Mouse (Mus musculus): ENCODE measurements around the gene Hmcn2.
A peak's percentile ranks its signal among the peaks of the same experiment; 100 is the strongest.

Hmcn2 gene

DNA sequence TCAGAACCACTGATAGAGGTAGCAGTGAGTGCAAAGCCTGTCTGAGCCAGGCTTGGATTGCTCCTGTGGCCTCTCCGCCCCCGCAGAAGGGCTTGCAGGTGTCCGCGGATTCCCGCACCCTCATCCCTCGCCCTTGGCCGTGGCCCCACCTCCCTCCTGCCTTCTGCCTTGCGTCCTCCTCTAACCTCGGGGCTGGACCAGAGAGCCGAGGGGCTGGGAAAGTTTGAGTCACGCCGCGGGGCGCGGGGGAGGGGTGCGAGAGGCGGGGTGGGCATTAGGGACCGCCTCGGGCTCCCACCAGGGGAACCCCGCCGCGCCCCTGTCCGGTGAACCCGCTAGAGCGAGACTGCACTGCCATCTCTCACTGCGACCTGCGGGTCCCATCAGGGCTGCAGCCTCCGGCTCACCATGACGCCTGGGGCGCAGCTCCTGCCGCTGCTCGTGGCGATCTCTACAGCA is at the start of gene Hmcn2:
Gene Hmcn2 (plus strand): TSS at position 409 of the 459 bp plus-strand sequence.
- DNase-seq: no peak

DNA sequence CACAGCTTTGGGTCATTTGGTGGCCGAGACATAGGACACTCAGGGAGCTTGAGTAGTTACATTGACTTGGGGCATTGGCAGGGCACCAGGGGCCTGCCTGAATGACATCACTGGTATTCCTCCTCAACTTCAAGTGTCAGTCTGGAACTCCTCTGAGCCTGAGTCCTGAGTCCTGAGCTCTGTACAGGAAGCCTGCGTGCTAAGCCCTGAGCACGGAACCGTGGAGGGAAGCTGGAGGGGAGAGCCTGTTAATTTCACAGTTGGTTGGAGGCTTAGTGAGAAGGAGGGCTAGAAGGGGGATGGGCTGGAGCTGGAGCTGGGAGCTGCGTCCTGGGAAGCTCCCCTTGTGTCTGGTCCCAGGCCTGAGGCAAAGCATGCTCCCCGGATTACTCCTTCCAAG is 46.8 kb upstream of the Hmcn2 start:
- DNase-seq: no peak

DNA sequence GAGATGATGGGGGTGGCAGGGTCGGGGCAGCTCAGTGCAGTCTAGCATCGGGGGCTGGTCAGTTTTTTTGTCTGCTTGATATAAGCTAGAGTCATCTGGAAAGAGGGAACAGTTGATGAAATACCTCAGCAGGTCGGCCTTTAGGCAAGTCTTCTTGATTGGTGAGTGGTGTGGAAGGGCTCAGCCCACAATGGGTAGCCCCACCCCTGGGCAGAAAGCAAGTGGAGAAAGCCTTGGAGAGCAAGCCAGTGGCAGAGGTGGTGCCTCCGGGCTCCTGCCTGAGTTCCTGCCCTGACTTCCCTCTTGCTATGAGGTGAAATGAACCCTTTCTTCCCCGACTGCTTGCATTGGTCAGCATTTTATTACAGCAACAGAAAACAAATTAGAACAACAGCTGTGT is 45.6 kb upstream of the Hmcn2 start:
- DNase-seq: no peak

DNA sequence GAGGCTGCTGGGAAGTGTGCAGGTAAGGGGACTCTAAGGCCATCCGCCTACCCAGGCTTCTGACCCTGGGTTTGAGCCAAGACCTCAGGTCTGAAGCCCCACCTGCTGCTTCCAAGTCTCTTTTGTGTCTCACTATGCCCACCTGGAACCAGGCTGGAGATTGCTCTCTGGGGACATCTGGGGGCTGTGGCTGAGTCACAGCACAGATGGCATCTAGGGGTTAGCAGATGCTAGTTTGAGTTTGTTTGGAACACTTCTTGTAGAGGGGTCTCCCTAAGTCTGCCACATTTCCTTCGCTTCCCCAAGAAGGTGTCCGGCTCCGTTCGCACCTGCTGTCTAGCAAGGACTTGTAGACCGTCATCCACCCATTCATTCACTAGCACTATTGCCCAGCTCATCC is 45.0 kb upstream of the Hmcn2 start:
- no peak for DNase-seq

DNA sequence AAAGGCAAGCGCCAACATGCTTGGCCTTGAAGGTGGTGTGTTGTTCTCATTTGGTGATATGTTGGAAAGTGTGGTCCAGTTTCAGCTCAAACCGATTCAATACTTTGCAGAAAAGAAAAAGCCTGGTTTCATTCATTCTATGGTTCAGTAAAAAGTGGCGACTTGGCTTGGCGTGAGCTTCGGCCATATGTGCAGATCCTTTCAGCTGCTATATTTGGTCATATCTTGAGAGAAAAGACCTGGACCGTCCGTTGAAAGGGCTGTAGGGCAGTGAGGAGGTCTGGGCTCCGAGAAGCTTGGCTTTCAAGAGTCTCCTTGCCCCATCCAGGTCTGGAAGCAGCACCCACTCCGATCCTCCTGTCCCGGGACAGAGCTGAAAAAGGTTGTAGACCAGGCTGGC is 44.4 kb upstream of the Hmcn2 start:
- no peak for DNase-seq

DNA sequence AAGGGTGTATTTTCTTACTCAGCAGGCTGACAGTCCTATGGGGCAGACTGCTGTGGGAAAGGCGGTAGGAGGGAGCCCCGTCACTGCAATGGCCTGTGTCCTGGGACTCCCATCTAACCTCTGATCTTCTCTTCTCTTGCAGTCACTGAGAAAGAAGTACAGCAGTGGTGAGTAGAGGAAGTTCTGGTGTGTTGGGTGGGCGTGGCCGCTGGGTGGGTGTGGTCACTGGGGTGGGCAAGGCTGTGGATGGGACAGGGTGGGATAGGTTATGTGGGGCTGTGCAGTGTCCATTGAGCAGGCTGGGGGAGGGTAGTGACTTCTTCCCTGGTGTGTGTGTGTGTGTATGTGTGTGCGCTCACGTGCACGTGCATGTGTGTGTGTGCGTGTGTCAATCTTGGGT is 43.7 kb upstream of the Hmcn2 start:
- no peak for DNase-seq

DNA sequence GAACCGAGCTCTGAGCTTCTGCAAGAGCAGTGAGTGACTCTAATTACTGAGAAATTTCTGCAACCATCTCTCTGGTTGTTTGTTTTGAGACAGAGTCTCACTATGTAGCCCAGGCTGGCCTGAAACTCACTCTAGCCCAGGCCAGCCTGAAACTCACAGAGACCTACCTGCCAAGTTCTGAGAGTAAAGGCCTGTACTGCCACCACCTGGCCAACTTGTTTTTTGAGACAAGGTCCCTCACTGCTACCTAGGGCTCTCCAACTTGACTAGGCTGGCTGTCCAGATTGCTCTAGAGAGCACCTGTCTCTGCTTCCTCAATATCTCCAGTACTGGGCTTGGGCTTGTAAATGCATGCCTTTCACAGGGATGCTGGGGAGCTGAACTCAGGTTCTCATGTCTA is 43.1 kb upstream of the Hmcn2 start:
- DNase-seq: no peak

DNA sequence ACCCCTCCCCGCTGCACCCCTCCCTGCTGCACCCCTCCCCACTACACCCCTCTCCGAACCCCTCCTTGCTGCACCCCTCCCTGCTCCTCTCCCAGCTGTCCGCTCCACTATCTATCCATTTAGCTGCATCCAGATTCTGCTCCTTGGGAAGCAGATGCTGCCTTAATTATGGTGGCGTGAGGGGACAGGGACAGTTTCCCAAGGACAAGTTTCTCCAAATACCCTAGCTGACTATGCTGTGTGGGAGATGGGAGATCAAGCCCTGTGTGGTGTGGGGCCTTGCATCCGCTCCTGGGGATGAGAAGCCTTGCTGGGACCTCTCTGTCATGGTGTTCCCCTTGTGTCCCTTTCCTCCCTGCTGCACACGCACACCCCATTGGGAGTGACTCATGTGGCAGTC is 39.2 kb upstream of the Hmcn2 start:
- no peak for DNase-seq

DNA sequence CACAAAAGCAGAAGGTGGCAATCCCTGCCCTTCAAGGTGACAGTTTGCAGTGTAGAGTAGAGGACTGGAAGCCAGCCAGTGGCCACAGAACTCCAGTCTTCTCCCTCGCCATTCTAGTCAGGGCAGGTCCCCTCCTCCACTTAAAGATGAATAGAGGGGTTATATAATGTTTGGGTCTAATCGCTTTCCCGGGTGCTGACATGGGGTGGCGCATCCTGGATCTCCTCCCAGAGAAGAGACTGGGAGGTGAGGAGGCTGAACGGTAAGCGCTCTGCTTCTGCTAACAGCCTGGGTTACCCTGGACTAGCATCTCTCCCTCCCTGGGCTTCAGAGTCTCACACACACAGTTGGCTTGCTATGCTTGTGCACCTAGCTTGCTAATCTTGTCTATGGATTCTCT is 36.4 kb upstream of the Hmcn2 start:
- DNase-seq: no peak

DNA sequence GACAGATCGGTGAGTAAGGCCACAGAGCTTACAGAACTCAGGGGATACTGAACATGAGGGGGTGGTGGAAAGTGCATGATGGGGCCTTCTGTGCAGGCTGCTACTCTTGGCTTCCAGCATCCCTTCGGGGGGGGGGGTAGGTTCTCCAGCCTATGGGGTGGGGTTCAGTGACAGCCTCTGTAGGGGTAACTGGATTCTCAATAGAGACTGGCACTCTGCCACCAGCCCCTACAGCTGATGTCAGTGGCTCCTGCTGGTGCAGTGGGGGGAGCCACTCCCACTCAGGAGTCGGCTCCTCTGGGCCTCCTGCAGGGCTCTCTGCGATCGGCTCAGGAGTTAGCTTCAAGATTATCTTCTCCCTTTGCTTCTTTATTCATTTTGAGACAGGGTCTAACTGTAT is 35.7 kb upstream of the Hmcn2 start:
- DNase-seq: no peak

DNA sequence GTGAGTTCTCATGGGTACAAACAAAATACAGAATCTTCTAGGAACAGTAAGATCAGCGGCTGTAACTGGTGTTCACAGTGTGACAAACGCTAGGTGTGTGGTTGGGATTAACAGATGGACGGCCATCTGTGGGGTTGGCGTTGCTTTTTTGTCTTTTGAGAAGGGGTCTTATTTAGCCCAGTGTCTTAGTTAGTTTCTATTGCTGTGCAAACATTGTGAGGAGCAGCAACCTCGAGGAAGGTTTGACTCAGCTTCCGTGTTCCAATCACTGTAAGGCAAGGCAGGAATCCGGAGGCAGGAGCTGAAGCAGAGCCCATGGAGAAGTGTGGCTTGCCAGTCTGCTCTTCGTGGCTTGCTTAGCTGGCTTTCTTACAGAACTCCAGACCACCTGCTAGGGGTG is 33.1 kb upstream of the Hmcn2 start:
- DNase-seq: no peak

DNA sequence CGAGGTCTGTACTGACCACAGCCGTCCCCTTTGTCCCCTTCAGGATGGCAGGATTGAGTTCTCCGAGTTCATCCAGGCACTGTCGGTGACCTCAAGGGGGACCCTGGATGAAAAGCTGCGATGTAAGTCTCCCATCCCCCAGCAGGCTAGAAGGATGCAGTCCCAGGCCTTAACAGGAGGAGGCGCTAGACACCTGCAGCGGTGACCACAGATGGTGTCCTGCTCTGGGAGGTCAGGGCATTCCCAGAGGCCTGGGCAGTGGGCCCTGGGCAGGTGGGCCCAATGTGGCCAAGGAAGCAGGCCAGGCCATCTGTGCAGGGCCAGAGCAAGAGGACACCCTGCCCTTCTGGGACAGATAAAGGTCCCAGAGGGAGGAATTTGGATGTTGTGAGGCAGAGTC is 31.9 kb upstream of the Hmcn2 start:
- DNase-seq: no peak

DNA sequence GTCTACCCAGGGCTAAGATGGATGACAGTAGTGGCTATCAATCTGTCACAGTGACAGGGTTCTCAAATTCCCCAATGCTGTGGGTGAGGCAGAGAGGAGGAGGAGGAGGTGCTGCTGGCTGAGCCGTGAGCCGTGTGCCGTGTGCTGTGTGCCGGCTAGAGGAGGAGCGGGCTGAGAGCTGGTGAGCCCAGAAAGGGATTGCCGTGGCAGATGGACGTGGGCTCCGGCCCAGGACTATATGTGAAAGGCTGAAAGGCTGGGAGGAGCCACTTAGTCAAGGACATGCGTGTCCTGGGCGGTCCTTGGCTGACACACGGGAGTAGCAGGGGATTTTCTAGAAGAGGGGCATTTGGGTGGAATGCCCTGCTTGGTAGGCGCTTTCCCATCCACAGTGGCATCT is 31.3 kb upstream of the Hmcn2 start:
- DNase-seq: no peak

DNA sequence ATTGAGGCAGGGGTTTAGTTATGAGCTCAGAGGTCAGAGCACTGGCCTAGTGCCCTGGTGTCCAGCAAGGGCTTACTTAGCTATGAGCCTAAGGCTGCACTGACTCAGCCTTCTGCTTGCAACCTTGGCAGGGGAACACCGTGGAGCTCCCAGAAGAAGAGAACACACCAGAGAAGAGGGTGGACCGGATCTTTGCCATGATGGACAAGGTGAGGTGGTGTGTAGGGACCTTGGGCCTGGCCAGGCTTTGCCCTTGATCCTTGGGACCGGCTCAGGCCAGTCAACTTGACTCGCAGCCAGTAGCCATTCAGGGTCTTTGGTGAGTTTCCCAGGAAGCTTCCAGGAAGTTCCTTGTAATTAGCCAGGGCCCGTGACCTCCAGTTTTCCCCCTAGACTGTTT is 29.7 kb upstream of the Hmcn2 start:
- no peak for DNase-seq

DNA sequence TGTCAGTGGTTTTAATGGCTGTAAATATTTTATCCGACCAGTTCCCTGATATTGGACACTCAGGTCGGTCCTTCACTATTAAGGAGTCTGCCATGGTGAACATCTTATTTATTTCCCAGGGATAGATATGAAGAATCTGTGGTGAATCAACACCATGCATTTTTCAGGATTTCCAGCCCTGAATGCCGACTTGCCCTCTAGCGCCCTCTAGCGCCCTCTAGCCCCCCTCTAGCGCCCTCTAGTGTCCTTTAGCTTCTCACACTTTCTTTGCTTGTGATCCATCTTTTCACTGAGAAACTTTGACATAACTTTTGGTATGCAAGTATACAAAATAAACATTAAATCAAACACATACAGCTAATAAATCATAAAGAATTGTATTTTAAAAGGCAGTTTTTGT is 22.8 kb upstream of the Hmcn2 start:
- DNase-seq: peak; percentile 74

DNA sequence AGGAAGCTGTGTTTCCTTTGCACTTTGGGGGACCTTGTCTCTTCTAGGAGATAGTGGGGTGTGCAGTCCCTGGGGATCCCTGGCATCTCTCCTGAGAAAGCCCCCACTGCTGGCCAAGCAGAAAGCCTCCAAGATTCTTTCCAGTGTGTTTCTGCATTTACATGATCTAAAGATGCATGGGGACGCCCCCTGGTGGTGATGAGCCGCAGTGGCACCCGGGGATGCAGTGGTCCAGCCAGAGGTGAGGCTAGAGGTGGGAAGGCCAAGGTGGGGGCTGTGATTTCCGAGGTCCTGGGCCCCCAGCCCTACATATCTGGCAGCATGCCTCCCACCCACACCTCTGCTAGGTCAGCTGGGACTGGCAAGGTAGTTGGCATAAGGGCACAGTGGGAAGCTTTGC is 19.2 kb upstream of the Hmcn2 start:
- DNase-seq: peak; percentile 84

DNA sequence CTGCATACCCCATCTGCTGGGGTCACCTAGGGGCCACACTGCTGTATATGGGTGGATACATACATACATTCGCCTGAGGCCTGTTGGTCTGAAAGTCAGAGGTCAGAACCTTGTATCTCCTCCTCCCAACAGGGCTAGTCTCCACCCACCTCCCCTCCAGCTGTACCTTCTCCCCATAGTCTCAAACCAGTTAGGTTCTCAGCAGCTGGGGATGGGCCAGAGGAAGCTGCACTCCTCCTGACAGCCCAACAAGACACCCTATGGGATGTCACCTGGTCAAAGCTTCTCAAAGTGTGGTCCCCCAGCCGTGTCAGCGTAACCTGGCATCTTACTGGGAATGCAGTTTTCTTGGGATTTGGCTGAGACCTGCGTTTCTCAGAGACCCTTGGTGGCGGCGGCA is 17.8 kb upstream of the Hmcn2 start:
- no peak for DNase-seq

DNA sequence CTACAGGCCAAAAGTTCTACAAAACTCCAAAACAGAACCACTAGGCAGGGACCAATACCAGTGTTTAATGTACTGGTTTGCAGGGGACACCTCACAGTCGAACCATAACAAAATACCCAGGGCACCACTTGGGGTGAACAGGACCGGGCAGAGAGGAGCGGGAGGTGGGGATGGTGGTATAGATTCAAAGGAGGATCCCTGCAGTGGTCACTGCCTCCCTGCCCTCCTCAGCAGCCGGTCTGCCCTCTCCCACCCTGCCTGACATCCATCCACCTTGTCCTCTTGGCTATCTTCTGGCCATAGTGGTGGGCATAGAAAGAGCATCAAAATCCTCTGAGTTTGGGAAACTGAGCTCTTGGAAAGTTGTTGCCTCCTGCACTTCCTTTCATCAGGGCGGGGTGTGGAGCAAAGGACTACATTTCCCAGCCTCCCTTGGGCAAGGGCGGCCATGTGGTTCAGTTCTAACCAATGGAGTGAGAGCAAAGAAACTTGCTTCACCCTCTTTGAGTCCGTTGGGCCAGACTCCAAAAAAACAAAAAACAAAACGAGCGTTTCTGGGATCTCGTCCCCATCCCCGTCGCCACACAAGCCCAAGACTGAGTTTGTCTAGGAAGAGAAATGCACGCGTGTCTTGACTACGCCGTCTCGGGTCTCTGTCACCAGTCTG is 16.5 kb upstream of the Hmcn2 start:
- peak; percentile 50 for DNase-seq

DNA sequence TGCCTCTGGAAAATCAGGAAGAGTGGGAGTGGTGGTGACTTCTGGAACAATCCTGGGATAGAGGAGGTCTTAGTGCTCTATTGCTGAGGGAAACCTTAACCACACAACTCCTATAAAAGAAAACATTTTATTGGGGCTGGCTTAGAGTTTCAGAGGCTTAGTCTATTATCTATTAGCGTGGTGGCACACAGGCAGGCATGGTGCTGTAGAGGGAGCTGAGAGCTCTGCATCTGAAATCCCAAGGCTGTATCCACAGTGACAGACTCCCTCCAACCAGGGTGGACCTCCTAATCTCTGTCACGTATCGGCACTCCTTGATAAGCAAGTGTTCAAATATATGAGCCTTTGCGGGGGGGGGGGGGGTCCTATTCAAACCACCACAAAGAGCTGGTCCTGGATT is 15.4 kb upstream of the Hmcn2 start:
- DNase-seq: no peak

DNA sequence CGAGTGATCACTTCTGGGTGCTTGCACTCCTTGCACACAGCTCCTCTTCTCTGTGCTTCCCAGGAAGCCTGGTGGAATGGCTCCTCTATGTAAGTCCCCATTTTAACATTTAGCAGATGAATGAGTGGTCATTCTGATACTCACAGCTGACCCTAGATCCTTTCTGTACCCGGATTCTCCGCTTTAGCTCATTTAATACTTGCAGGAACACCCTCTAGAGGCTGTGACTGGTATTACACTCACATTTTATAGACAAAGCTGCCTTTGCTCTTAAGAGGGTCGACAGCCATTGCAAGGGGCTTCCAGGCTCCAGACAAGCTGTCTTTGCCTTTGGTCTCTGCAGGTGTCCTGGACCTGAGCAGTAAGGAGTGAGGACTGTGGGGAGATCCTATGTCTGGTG is 14.9 kb upstream of the Hmcn2 start:
- peak; percentile 10 for DNase-seq

DNA sequence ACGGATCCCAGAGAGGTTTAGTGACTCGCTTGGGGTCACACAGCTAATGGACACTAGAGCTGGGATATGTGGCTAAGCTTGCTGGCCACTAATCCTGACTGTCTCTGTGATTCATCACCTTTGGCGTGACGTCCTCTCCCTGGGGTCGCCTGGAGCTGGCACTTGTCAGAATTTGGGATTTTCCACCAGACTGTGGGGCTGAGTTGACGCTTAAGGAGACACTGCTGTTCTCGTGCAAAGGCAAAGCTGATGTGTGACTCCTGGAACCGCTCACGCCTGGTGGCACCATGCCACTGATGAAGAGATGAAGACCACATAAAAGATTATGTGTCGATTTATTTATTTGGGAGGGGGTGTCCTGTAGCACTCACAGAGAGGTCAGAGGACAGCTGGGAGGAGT is 14.2 kb upstream of the Hmcn2 start:
- DNase-seq: no peak

DNA sequence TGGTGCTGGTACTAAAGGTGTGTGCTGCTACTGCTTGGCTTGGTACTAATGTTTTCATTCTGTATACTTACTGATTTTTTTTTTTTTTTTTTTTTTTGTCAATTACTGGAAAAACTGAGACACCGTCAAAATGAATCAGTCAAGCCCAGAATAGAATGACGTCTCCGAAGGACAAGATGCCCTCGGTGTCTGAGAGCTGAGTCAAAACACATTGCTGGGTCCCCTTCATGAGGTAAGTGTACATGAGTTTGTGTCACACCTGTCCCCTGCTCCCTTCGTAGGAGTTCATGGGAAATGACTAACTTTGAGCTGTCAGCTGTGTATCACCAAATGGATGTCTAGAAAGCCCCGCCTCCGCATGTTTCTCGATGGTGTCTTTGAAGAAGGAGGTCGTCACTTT is 11.0 kb upstream of the Hmcn2 start:
- no peak for DNase-seq

DNA sequence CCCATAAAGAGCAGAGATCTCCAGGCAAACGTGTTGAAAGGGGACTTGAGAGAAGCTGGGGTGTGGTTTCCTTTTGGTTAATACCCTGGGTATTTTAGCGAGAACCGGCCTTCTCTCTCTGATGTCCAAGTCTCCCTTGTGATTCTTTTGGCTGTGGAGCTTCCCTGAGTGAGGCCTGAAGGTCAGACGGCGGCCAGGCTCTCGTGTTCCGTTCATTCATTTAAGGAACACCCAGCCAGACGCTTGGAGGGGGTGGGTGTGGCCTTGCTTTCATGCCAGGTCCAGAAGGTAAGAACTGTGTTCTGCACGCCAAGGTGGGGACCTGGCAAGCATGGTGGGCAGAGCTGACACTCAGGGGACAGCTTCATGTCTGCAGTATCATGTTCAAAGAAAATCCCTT is 10.0 kb upstream of the Hmcn2 start:
- no peak for DNase-seq

DNA sequence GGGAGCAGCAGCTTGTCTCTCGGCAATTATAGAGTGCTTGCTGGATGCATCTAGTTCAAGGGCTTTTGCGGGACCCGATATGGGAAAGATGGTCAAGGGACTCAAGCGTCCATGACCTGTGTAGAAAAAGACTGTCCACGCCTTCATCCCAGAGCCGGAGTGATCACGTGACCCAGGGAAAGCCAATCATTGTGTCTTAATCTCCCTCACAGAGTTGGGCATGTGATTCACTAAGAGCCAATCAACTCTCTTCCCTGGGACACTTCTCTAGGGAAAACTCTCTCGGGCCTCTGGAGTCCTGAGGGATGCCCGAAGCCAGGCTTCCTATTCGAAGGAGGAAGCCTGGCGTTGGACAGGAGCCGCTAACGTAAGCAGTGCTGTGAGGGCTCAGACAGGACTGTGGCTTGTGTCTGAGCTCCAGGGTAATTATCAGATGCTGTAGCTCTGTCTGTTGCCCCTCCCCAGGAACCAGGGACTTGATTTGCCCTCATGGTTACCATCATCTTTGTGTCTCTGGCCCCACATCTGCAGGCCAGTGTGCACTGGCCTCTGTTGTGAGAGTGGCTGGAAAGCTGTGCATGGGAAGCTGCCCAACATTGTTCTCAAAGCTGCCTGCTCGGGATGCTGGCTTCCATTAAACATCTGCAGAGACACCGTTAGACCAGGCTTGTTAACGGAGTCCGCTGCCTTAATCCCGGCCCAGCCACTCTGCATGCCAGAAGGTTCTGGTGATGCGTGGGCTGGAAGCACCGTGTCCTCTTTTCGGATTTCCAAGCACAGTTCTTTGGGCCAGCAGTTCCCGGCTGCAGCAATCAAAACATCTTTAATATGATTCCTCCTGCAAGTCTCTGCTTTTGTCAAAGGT is 9.2 kb upstream of the Hmcn2 start:
- no peak for DNase-seq

DNA sequence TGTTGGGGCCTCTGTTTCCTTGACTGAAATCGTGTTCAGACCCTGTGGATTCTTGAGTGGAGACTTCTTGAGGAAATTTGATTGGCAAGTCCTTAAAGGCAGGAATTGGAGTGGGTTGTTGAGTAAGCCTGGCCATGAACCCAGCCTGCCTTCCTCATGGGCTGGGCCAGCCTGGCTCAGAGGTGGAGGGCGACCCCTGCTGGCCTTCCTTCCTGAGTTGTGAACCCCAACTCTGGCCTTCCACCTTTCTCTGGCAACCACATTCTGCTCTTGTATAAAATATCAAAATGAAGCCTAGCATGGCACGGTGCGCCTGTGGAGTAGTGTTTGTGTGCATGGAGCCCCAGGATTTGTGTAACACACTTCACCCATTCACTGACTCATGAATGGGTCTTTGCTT is 8.5 kb upstream of the Hmcn2 start:
- DNase-seq: peak; percentile 53

All from lung, postnatal 14 days (tissue).